Mouse (Mus musculus) neutrophil, adult 5-6 weeks (primary cell): ENCODE results near the gene Spink2. TPM values are rescaled to one million over a fixed set of nuclear protein-coding genes. Genes with fewer than 3 reads are reported as not detected.
"Not testable (repeated sequence)": the region's sequence is repeated elsewhere in the genome, so short reads cannot be mapped to it uniquely, and the experiment has no call there.

Experiments
- ATAC-seq: fragments of 151-379, 151-347 bp; 2 replicates; pipeline ENCODE4 v1.8.0; 2017; ENCODE audit warnings: mild to moderate bottlenecking, moderate TSS enrichment; ENCODE audit not compliant: insufficient number of reproducible peaks, poor library complexity, low FRiP score, severe bottlenecking; ENCODE audit errors: extremely low read depth
- total RNA-seq: library from RNA; stranded (forward); fragments of 200-1000 nt; gene quantifications from 2 replicates; pipeline ENCODE4 v1.2.3, GENCODE M21; 2017

Spink2 gene
- total RNA-seq, 1 experiment from 2014 or later, result not detected

GRCm38 (mm10) chr5:77217211-77217610 is 5.9 kb upstream of the Spink2 start:
- peak; percentile 72; the same call in 1 of the 2 replicates for ATAC-seq

GRCm38 (mm10) chr5:77206134-77206533 is 5.1 kb downstream of the Spink2 start:
- no peak for ATAC-seq

GRCm38 (mm10) chr5:77202238-77202637 is 9.0 kb downstream of the Spink2 start:
- no peak for ATAC-seq

- no peak for ATAC-seq
These were observed 10.6 kb downstream of the Spink2 start for GRCm38 (mm10) chr5:77200695-77201094.

DNA sequence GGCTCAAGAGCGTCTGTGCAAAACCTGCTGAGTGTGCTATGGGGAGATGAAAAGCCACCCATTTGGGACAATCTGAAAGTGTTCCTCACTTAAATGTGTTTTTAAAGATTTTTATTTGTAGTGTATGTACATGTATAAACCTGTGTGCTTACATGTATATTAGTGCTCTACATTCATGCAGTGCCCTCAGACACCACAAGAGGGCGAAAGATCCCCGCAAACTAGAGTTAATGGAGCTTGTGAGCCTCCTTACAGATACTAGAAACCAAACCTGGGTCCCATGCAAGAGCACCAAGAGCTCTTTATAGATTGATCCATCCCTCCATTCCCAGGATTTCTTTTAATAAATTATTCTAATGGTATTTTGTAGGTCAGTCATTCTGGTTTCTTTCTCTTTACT is 17.3 kb downstream of the Spink2 start:
- ATAC-seq, result peak; percentile 76; the same call in 1 of the 2 replicates

DNA sequence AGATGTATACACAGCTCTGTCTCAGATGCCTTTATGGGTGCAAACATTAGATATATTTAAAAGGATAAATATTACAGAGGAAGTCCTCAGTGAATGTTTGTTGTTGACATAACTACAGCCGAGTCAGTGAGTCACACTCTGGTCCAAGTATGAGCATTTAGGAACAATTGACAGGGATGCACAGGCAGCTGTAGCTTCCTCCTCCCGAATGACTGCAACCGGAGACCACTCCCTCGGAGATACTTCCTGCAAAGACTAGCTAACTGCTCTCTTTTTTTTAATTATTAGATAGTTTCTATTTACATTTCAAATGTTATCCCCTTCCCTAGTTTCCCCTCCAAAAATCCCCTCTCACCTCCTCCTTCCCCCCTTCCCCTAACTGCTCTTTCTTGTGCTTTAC is 18.0 kb downstream of the Spink2 start:
- ATAC-seq, result no peak

DNA sequence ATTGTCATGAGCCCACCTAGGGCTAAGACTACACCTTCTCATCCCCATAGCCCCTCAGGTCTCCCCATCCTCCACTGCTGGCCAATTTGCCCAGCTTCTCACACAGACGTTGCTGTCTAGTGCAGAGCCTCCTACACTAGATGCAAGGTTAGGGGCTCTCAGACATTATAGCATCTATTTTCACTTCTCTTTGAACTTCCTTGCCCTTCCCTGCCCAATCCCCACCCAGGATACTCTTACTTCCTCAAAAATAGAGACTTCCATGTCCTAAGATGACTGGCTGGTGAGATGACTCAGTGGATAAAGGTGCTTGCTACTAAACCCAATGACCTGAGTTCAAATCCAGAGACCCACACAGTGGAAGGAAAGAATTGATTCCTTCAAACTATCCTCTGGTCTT is 19.6 kb downstream of the Spink2 start:
- no peak for ATAC-seq

GRCm38 (mm10) chr5:77191106-77191505 is 20.2 kb downstream of the Spink2 start:
- ATAC-seq, result no peak

- ATAC-seq, result no peak
These were observed 22.5 kb downstream of the Spink2 start for GRCm38 (mm10) chr5:77188738-77189137.

DNA sequence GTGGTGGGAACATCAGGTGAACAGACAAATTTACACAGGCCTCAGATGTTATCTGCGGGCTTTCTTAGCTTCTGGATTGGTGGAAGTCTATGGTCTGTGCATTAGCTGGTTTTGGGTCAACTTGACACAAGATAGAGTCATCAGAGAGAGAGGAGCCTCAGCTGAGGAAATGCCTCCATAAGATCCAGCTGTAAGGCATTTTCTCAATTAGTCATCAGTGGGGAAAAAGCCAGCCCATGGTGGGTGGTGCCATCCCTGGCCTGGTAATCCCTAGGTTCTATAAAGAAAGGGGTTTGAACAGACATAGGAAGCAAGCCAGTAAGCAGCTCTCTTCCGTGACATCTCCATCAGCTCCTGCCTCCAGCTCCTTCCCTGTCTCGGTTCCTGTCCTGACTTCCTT is 25.9 kb downstream of the Spink2 start:
- no peak for ATAC-seq

- ATAC-seq, result not testable (repeated sequence)
These were observed 27.4 kb downstream of the Spink2 start for GRCm38 (mm10) chr5:77183876-77184275.

GRCm38 (mm10) chr5:77183338-77183737 is 27.9 kb downstream of the Spink2 start:
- no peak for ATAC-seq

GRCm38 (mm10) chr5:77181508-77181907 is 29.8 kb downstream of the Spink2 start:
- no peak for ATAC-seq

- ATAC-seq, result no peak
These were observed 32.3 kb downstream of the Spink2 start for GRCm38 (mm10) chr5:77178976-77179375.

GRCm38 (mm10) chr5:77178008-77178407 is 33.3 kb downstream of the Spink2 start:
- no peak for ATAC-seq

GRCm38 (mm10) chr5:77174779-77175178 is 36.5 kb downstream of the Spink2 start:
- no peak for ATAC-seq

DNA sequence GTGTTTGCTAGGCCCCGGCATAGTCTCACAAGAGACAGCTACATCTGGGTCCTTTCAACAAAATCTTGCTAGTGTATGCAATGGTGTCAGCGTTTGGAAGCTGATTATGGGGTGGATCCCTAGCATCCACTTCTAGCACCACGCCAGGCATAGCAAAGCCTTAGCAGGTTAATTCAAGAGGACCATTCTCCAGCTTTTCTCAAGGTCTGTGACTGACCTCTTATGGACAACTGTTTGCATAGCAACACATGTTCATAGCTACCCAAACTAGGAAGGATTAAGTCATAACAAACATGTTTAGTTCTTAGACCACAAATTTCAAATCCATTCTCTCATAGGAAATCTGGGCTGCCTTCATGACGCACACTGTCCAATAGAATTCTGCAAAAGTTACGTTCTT is 40.7 kb downstream of the Spink2 start:
- 0 out of 2 replicates have a peak, but pooled peaks have one; percentile 39 for ATAC-seq

DNA sequence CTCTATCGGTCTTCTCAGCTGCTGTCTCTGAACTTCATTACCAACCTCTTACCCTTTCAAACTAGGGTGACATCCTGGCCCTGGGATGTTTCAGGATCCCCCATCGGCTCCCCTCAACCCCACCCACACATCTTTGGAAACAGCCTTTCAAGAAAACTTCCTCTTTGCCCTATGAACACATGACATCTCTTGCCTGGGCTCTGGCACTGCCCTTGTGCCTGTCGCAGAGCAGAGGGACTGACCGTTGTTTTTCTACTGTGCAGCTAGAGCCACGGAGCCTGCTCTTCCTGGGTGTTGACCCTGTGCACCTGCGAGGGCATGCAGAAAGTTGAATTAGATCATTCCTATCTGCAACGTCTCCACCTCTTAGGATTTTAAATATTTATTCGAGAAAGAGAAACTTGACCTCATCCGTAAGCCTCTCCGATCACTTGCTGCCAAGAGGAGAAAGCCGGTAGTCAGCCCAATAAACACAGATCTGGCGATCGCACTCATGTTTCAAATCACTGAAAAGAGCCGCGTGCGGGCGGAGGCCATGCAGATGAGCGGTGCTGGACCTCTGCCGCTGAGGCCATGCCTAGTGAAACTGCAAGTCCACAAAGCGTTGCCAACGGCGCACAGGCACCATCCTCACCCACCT is 43.8 kb downstream of the Spink2 start:
- no peak for ATAC-seq

GRCm38 (mm10) chr5:77165703-77166625 is 45.3 kb downstream of the Spink2 start:
- no peak for ATAC-seq

DNA sequence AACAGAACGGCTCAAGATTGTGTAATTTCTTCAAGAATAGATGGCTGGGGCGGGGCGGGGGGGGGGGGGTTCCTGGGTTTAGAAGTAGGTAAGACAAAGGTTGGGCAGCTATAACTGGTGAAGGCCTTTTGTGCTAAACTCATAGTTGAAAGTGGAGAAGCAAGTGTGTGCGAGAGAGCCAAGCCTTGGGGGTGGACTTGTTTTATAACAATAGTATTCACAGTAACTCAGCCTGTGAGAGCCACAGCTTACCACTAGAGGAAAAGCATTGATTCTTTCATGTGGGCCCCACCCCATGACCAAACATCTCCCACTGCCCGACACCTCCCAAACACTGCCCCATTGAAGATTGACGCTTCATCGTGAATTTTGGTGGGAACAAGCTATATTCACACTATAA is 47.7 kb downstream of the Spink2 start:
- ATAC-seq, result no peak
